Mouse (Mus musculus): ENCODE results near the gene Atp2a1. TPM values are rescaled to one million over a fixed set of nuclear protein-coding genes. Genes with fewer than 3 reads are reported as not detected.

Atp2a1 gene
- total and polyA plus RNA-seq, 3 experiments: 0.38 to 0.74 TPM; not detected in 1

GRCm38 (mm10) chr7:126467271-126467670, 4.4 kb upstream of the Atp2a1 start:
- no peaks in the 10 kb centered on the region for H3K27me3 ChIP-seq (replicated peaks)
- H3K4me2 ChIP-seq (ENCODE audit: insufficient read depth, low read depth, poor library complexity, severe bottlenecking): no peak overlapping the region
- H3K4me1 ChIP-seq (ENCODE audit: control insufficient read depth in 1 of 2, insufficient read depth in 2 of 2): peaks cover 6 to 93% of the 10 kb centered on the region in 2 experiments
- dilution Hi-C loops (cut with MboI; ENCODE audit: extremely low pct_ligation_motif_present, extremely low pct_unique_long_range_greater_than_20kb, low sequenced_read_pairs) (no loop called here), in situ Hi-C loops (cut with MboI; ENCODE audit: low pct_ligation_motif_present, low pct_unique_long_range_greater_than_20kb, low sequenced_read_pairs) (no loop called here)
- H3K4me3 ChIP-seq (replicated peaks in 1 of 3; ENCODE audit: low read depth in 2 of 3, low read length in 2 of 3, poor library complexity in 1 of 3): no peak overlapping the region
- H3K9ac ChIP-seq (ENCODE audit: insufficient read depth, low read depth): no peak overlapping the region
- peaks cover 52 to 73% of the 10 kb centered on the region in 2 experiments for H3K36me3 ChIP-seq (replicated peaks in 1 of 2; ENCODE audit: control insufficient read depth in 1 of 2, insufficient read depth in 1 of 2, low read length in 1 of 2)
- peak; percentile 19 for TF ChIP-seq RAD21 (IDR thresholded peaks at IDR 0.05; ENCODE audit: low read depth, low read length)
- TF ChIP-seq SMC3 (IDR thresholded peaks at IDR 0.05; ENCODE audit: low read depth, low read length): peak; percentile 58
- no peak for TF ChIP-seq IRF4 (IDR thresholded peaks at IDR 0.05; ENCODE audit: low read depth, low read length)
- peak; percentile 64 to 75 for TF ChIP-seq CTCF (conservative IDR thresholded peaks at IDR 0.05 in 1 of 2, IDR thresholded peaks at IDR 0.05 in 1 of 2; ENCODE audit: low read depth in 2 of 2, low read length in 2 of 2)
- no peaks in the 10 kb centered on the region for H3K79me2 ChIP-seq (replicated peaks; ENCODE audit: control insufficient read depth, extremely low read depth, insufficient read depth, poor library complexity, severe bottlenecking)
- DNase-seq (ENCODE audit: extremely low read depth): no peak
- no peak overlapping the region for H3K27ac ChIP-seq (ENCODE audit: insufficient read depth, low read depth)
- no peaks in the 10 kb centered on the region for H3K9me3 ChIP-seq (replicated peaks; ENCODE audit: low read length)

DNA sequence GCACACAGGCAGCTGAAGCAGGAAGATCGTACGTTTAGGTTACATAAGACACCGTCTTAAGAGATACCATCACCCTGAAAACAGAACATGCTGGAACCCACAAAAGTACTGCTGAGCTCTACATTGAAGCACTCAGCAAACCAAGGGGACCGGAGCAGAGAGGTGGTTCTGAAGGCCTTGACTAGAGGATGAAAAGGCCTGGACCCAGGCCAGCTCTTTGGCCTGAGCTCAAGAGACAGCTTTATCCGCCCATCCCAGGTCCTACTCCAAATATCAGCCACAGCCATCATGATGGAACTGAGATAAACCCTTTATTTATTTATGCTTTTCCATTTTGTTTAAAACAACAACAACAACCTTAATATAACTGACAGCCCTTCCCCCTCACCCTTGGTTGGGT, 3.8 kb upstream of the Atp2a1 start:
- Histone ChIP-seq H3K4me1 (ENCODE audit: control insufficient read depth in 1 of 2, insufficient read depth in 2 of 2) (peaks cover 2 to 87% of the 10 kb centered on the region in 2 experiments; a peak in 3 of 4 replicates), H3K4me2 (ENCODE audit: insufficient read depth, low read depth, poor library complexity, severe bottlenecking) (no peak overlapping the region), H3K9ac (ENCODE audit: insufficient read depth, low read depth) (no peak overlapping the region), H3K27ac (ENCODE audit: insufficient read depth, low read depth) (no peak overlapping the region), H3K9me3 (replicated peaks; ENCODE audit: low read length) (no peaks in the 10 kb centered on the region), H3K36me3 (replicated peaks in 1 of 2; ENCODE audit: control insufficient read depth in 1 of 2, insufficient read depth in 1 of 2, low read length in 1 of 2) (peaks cover 46 to 67% of the 10 kb centered on the region in 2 experiments), H3K79me2 (replicated peaks; ENCODE audit: control insufficient read depth, extremely low read depth, insufficient read depth, poor library complexity, severe bottlenecking) (no peaks in the 10 kb centered on the region), H3K27me3 (replicated peaks) (no peaks in the 10 kb centered on the region), H3K4me3 (replicated peaks in 1 of 3; ENCODE audit: low read depth in 2 of 3, low read length in 2 of 3, poor library complexity in 1 of 3) (no peak overlapping the region)
- DNase-seq (ENCODE audit: extremely low read depth): no peak
- in situ Hi-C loops (cut with MboI; ENCODE audit: low pct_ligation_motif_present, low pct_unique_long_range_greater_than_20kb, low sequenced_read_pairs) (no loop called here), dilution Hi-C loops (cut with MboI; ENCODE audit: extremely low pct_ligation_motif_present, extremely low pct_unique_long_range_greater_than_20kb, low sequenced_read_pairs) (no loop called here)
- TF ChIP-seq MAFK (IDR thresholded peaks at IDR 0.05; ENCODE audit: insufficient replicate concordance, low read length): no peak
- no peak for TF ChIP-seq BHLHE40 (IDR thresholded peaks at IDR 0.05; ENCODE audit: low read depth, low read length)
- TF ChIP-seq SIN3A (IDR thresholded peaks at IDR 0.05; ENCODE audit: low read length): no peak

- Histone ChIP-seq H3K4me2 (ENCODE audit: insufficient read depth, low read depth, poor library complexity, severe bottlenecking) (no peak overlapping the region), H3K79me2 (replicated peaks; ENCODE audit: control insufficient read depth, extremely low read depth, insufficient read depth, poor library complexity, severe bottlenecking) (no peaks in the 10 kb centered on the region), H3K36me3 (replicated peaks in 1 of 2; ENCODE audit: control insufficient read depth in 1 of 2, insufficient read depth in 1 of 2, low read length in 1 of 2) (peaks cover 41 to 61% of the 10 kb centered on the region in 2 experiments), H3K9me3 (replicated peaks; ENCODE audit: low read length) (no peaks in the 10 kb centered on the region), H3K27me3 (replicated peaks) (no peaks in the 10 kb centered on the region), H3K4me1 (ENCODE audit: control insufficient read depth in 1 of 2, insufficient read depth in 2 of 2) (peaks cover 2 to 85% of the 10 kb centered on the region in 2 experiments; a peak in 3 of 4 replicates), H3K4me3 (replicated peaks in 1 of 3; ENCODE audit: low read depth in 2 of 3, low read length in 2 of 3, poor library complexity in 1 of 3) (no peak overlapping the region), H3K27ac (ENCODE audit: insufficient read depth, low read depth) (peak overlapping the region; percentile 18; the same call in 1 of the 2 replicates), H3K9ac (ENCODE audit: insufficient read depth, low read depth) (no peak overlapping the region)
- no peak for DNase-seq (ENCODE audit: extremely low read depth)
- no peak for TF ChIP-seq MAFK (IDR thresholded peaks at IDR 0.05; ENCODE audit: insufficient replicate concordance, low read length)
- TF ChIP-seq NELFE (IDR thresholded peaks at IDR 0.05; ENCODE audit: low read depth, low read length): no peak
- no peak for TF ChIP-seq JUN (IDR thresholded peaks at IDR 0.05; ENCODE audit: insufficient read depth, low read depth, low read length)
- no peak for TF ChIP-seq MAZ (IDR thresholded peaks at IDR 0.05; ENCODE audit: low read depth, low read length)
- no peak for TF ChIP-seq USF2 (conservative IDR thresholded peaks at IDR 0.05; ENCODE audit: low read depth, low read length)
- no peak for TF ChIP-seq POLR2AphosphoS2 (IDR thresholded peaks at IDR 0.05; ENCODE audit: low read depth, low read length)
- TF ChIP-seq MAX (IDR thresholded peaks at IDR 0.05; ENCODE audit: low read length): no peak
- no peak for TF ChIP-seq ETS1 (conservative IDR thresholded peaks at IDR 0.05; ENCODE audit: low read depth, low read length)
- dilution Hi-C loops (cut with MboI; ENCODE audit: extremely low pct_ligation_motif_present, extremely low pct_unique_long_range_greater_than_20kb, low sequenced_read_pairs): no loop called here
- in situ Hi-C loops (cut with MboI; ENCODE audit: low pct_ligation_motif_present, low pct_unique_long_range_greater_than_20kb, low sequenced_read_pairs): no loop called here
Observed at GRCm38 (mm10) chr7:126466116-126466515, 3.2 kb upstream of the Atp2a1 start.

All from CH12.LX (cell line).